Mouse (Mus musculus): ENCODE measurements at regions not wholly inside any gene's neighbourhood (a gene's known extent, or its start where the extent isn't known, plus 50 kb on each side); places are given as distances from the start of the nearest gene placed in this dataset.

GRCm38 (mm10) chr2:172660916-172661315 lies 111.5 kb downstream of the Tfap2c start:
- Histone ChIP-seq H3K9me3 (0 out of 2 replicates have a peak, but pooled peaks cover 3% of the 10 kb centered on the region), H3K27me3 (ENCODE audit: insufficient read depth, poor library complexity, severe bottlenecking) (peaks cover 39% of the 10 kb centered on the region), H3K27ac (no peak overlapping the region), H3K4me1 (peaks cover 24% of the 10 kb centered on the region), H3K4me3 (peak overlapping the region; percentile 29; the same call in 1 of the 2 replicates), H3K36me3 (no peaks in the 10 kb centered on the region)
- no peak for DNase-seq (ENCODE audit: low spot score)
- WGBS: 7% methylated on average over 7 of the region's 7 CpGs

DNA sequence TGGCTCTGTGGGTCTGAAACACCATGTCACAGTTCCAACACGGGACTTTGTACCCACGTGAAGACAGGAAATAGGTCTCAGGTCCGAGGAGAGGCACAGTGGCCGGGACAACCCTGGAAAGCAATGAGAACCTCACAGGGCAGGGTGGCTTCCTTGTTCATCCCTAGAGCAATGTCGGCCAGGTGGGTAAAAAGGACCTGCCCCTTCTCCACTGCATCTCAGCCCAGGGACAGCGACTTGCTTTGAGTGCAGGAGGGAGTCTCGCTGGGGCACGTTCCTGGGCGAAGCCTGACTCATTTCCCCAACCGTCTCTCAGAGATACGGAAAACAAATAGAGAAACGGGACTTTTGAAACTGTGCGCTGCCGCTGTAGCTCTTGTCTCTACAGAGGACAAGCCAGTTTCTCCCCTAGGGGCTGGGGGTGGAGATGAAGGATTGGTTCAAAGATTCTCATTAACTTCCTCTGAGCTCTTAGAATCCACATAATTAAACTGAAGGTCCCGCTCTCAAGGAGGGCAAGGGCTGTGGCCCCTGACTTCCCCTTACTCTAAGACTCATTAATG lies 112.1 kb downstream of the Tfap2c start:
- H3K36me3 ChIP-seq: no peaks in the 10 kb centered on the region
- H3K27ac ChIP-seq: no peak overlapping the region; the same call in 1 of the 2 replicates

GRCm38 (mm10) chr2:172662165-172662564 lies 112.8 kb downstream of the Tfap2c start:
- peaks cover 43% of the 10 kb centered on the region for H3K27me3 ChIP-seq (ENCODE audit: insufficient read depth, poor library complexity, severe bottlenecking)
- H3K36me3 ChIP-seq: no peaks in the 10 kb centered on the region
- no peak overlapping the region for H3K27ac ChIP-seq
- H3K4me3 ChIP-seq: peak overlapping the region; percentile 29; the same call in 1 of the 2 replicates
- DNase-seq (ENCODE audit: low spot score): no peak
- WGBS: 50% methylated on average over 11 of the region's 11 CpGs
- peaks cover 24% of the 10 kb centered on the region for H3K4me1 ChIP-seq
- H3K9me3 ChIP-seq: 0 out of 2 replicates have a peak, but pooled peaks cover 3% of the 10 kb centered on the region

More for the DNA sequence above, 112.1 kb downstream of the Tfap2c start:
- H3K9me3 ChIP-seq: 0 out of 2 replicates have a peak, but pooled peaks cover 3% of the 10 kb centered on the region
- peak overlapping the region; percentile 29 for H3K4me3 ChIP-seq
- WGBS: 6% methylated on average over 15 of the region's 15 CpGs
- peaks cover 43% of the 10 kb centered on the region for H3K27me3 ChIP-seq (ENCODE audit: insufficient read depth, poor library complexity, severe bottlenecking)
- H3K4me1 ChIP-seq: peaks cover 24% of the 10 kb centered on the region
- no peak for DNase-seq (ENCODE audit: low spot score)

GRCm38 (mm10) chr2:172663681-172664080 lies 114.3 kb downstream of the Tfap2c start:
- Histone ChIP-seq H3K36me3 (no peaks in the 10 kb centered on the region), H3K27me3 (ENCODE audit: insufficient read depth, poor library complexity, severe bottlenecking) (peaks cover 43% of the 10 kb centered on the region), H3K4me1 (peaks cover 24% of the 10 kb centered on the region), H3K27ac (no peak overlapping the region), H3K4me3 (peak overlapping the region; percentile 23), H3K9me3 (0 out of 2 replicates have a peak, but pooled peaks cover 3% of the 10 kb centered on the region)
- no peak for DNase-seq (ENCODE audit: low spot score)
- WGBS: 14% methylated on average over 6 of the region's 6 CpGs

GRCm38 (mm10) chr2:172673081-172673480 lies 123.7 kb downstream of the Tfap2c start:
- Histone ChIP-seq H3K4me1 (peaks cover 17% of the 10 kb centered on the region), H3K9me3 (no peaks in the 10 kb centered on the region), H3K4me3 (no peak overlapping the region), H3K27me3 (ENCODE audit: insufficient read depth, poor library complexity, severe bottlenecking) (peaks cover 34% of the 10 kb centered on the region), H3K27ac (no peak overlapping the region), H3K36me3 (no peaks in the 10 kb centered on the region)
- DNase-seq (ENCODE audit: low spot score): no peak
- WGBS: 15% methylated on average over 2 of the region's 2 CpGs

DNA sequence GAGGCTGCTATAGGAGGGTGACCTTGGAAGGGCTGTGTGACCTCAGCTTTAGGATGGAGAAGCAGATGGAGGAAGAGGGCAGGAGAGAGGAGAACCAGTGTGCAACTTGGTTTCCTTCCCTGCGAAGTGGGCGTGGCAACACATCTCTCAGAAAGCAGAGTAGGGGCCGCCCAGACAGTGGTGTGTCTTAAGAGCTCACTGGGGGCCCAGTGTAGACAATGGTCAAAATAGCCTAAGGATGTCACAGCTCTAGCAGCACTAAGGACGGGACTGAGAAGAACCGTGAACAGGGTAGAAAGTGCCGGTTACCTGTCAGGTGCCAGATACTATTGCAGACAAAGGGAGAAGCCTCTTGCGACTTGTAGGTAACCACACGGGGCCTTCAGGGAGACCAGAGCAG lies 125.2 kb downstream of the Tfap2c start:
- 64% methylated on average over 8 of the region's 8 CpGs for WGBS
- peaks cover 33% of the 10 kb centered on the region for H3K27me3 ChIP-seq (ENCODE audit: insufficient read depth, poor library complexity, severe bottlenecking)
- no peaks in the 10 kb centered on the region for H3K36me3 ChIP-seq
- no peak overlapping the region for H3K27ac ChIP-seq
- H3K4me3 ChIP-seq: no peak overlapping the region
- peaks cover 17% of the 10 kb centered on the region for H3K4me1 ChIP-seq
- no peaks in the 10 kb centered on the region for H3K9me3 ChIP-seq
- no peak for DNase-seq (ENCODE audit: low spot score)

DNA sequence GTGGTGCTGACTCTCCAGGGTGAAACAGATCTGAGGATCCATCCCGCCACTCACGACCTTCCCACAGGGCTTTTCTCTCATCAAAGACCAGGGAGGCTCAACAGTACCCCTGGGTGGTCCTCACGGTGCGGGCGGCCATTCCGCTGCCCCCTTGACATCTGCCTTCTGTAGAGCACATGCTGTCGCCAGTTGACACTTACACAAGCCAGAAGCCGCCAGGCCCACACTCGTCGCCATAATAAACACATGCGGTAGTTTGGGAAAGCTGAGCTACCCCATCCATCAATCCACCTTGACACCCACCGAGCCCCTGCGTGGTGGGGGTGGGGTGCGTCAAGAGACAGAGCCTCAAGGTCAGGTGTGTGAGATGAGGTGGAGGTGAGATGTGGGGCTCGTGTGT lies 125.7 kb downstream of the Tfap2c start:
- WGBS: 31% methylated on average over 15 of the region's 15 CpGs
- no peak for DNase-seq (ENCODE audit: low spot score)

GRCm38 (mm10) chr2:172690196-172690595 lies 140.8 kb downstream of the Tfap2c start:
- H3K27ac ChIP-seq: no peak overlapping the region
- no peaks in the 10 kb centered on the region for H3K4me1 ChIP-seq
- H3K9me3 ChIP-seq: no peaks in the 10 kb centered on the region
- no peak overlapping the region for H3K4me3 ChIP-seq
- H3K36me3 ChIP-seq: no peaks in the 10 kb centered on the region
- no peak for DNase-seq (ENCODE audit: low spot score)
- 60% methylated on average over 1 of the region's 1 CpGs for WGBS
- 0 out of 2 replicates have a peak, but pooled peaks cover 5% of the 10 kb centered on the region for H3K27me3 ChIP-seq (ENCODE audit: insufficient read depth, poor library complexity, severe bottlenecking)

More for the DNA sequence above, 125.7 kb downstream of the Tfap2c start:
- Histone ChIP-seq H3K4me1 (peaks cover 17% of the 10 kb centered on the region), H3K4me3 (no peak overlapping the region), H3K27me3 (ENCODE audit: insufficient read depth, poor library complexity, severe bottlenecking) (peaks cover 29% of the 10 kb centered on the region), H3K9me3 (no peaks in the 10 kb centered on the region), H3K27ac (no peak overlapping the region), H3K36me3 (no peaks in the 10 kb centered on the region)

- DNase-seq (ENCODE audit: low spot score): no peak
- no peaks in the 10 kb centered on the region for H3K9me3 ChIP-seq
- H3K27me3 ChIP-seq (ENCODE audit: insufficient read depth, poor library complexity, severe bottlenecking): 0 out of 2 replicates have a peak, but pooled peaks cover 5% of the 10 kb centered on the region
- H3K27ac ChIP-seq: no peak overlapping the region
- no peak overlapping the region for H3K4me3 ChIP-seq
- no peaks in the 10 kb centered on the region for H3K4me1 ChIP-seq
- H3K36me3 ChIP-seq: no peaks in the 10 kb centered on the region
- 70% methylated on average over 9 of the region's 9 CpGs for WGBS
These were observed 141.7 kb downstream of the Tfap2c start for GRCm38 (mm10) chr2:172690931-172691651.

DNA sequence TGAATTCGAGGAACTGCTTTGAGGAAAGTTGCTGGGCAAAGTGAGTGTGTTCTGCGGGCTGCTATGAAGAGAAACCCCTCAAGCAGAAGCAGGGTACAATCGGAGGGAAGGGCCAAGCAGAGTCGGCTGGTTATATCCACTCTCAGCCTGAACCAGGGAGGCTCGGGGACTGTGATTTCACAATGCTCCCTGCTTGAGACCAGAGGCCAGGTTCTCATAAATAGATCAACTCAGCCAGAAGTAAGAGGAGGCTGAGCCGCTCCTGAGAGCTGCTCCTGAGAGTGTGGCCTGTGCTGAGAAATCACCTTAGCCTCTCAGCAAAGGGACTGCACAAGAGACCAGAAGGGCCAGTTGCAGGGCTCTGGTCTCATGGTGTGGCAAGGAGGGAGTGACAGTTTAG lies 149.6 kb downstream of the Tfap2c start:
- Histone ChIP-seq H3K4me3 (no peak overlapping the region), H3K4me1 (peaks cover 9% of the 10 kb centered on the region), H3K9me3 (no peaks in the 10 kb centered on the region), H3K27ac (0 out of 2 replicates have a peak overlapping the region, but pooled peaks have one; percentile 3), H3K27me3 (ENCODE audit: insufficient read depth, poor library complexity, severe bottlenecking) (peaks cover 4% of the 10 kb centered on the region; the same call in 1 of the 2 replicates), H3K36me3 (no peaks in the 10 kb centered on the region)
- DNase-seq (ENCODE audit: low spot score): no peak
- WGBS: 73% methylated on average over 6 of the region's 6 CpGs

GRCm38 (mm10) chr2:172699654-172700053 lies 150.3 kb downstream of the Tfap2c start:
- H3K27me3 ChIP-seq (ENCODE audit: insufficient read depth, poor library complexity, severe bottlenecking): peaks cover 4% of the 10 kb centered on the region; the same call in 1 of the 2 replicates
- peaks cover 9% of the 10 kb centered on the region for H3K4me1 ChIP-seq
- H3K27ac ChIP-seq: 0 out of 2 replicates have a peak overlapping the region, but pooled peaks have one; percentile 3
- DNase-seq (ENCODE audit: low spot score): no peak
- H3K9me3 ChIP-seq: no peaks in the 10 kb centered on the region
- no peak overlapping the region for H3K4me3 ChIP-seq
- 79% methylated on average over 4 of the region's 4 CpGs for WGBS
- no peaks in the 10 kb centered on the region for H3K36me3 ChIP-seq

DNA sequence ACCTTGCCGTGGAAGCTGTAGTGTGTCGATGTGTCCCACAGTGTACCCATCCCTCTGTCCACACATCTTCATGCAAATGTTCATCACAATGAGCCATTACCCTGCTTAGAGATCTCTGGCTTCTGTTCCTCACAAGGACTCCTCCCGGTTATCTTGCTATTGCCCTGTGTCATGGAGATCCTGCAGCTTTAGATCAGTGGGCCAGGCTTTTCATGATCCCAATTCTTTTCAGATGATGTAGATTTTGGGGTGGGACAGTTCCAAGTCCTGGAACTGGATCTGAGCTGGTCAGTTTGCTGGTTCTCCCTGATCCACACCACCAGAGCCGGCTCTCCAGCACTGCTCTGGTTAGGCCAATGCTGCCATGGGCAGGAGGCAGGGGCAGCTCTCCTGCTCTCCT lies 161.2 kb downstream of the Tfap2c start:
- DNase-seq (ENCODE audit: low spot score): no peak
- Histone ChIP-seq H3K27ac (no peak overlapping the region; the same call in 1 of the 2 replicates), H3K9me3 (no peaks in the 10 kb centered on the region), H3K36me3 (no peaks in the 10 kb centered on the region), H3K27me3 (ENCODE audit: insufficient read depth, poor library complexity, severe bottlenecking) (peaks cover 14% of the 10 kb centered on the region; the same call in 1 of the 2 replicates), H3K4me1 (peaks cover 2% of the 10 kb centered on the region; the same call in 1 of the 2 replicates), H3K4me3 (no peak overlapping the region)
- WGBS: 71% methylated on average over 4 of the region's 4 CpGs

DNA sequence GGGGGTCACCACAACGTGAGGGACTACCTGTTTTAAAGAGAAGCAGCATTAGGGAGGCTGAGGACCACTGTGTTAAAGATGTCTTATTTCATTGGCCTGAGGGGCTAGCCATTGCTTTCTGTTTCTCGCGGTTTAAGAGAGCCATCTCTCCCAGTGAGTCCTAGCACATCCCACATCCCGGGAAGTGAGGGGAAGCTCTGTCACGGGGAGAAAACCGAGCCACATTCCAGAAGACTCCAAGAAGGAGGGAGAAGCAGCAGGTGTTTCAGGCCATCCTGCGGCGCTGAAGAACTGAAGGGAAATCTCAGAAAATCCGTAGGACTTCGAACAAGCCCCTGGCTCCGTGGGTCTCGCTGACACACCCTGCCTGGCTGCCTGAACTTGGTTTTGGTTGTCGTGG lies 177.3 kb downstream of the Tfap2c start:
- 10% methylated on average over 13 of the region's 13 CpGs for WGBS
- DNase-seq (ENCODE audit: low spot score): no peak
- peaks cover 73% of the 10 kb centered on the region for H3K27me3 ChIP-seq (ENCODE audit: insufficient read depth, poor library complexity, severe bottlenecking)
- no peak overlapping the region for H3K27ac ChIP-seq
- no peaks in the 10 kb centered on the region for H3K36me3 ChIP-seq
- H3K9me3 ChIP-seq: no peaks in the 10 kb centered on the region
- peak overlapping the region; percentile 20 for H3K4me3 ChIP-seq
- H3K4me1 ChIP-seq: peaks cover 19% of the 10 kb centered on the region
